14 mouse cellular contexts compared by ENCODE assay signal in genomic region chr11:54336165-54336707, GRCm38 (mm10). TPM values are rescaled to one million over a fixed set of nuclear protein-coding genes. Genes with fewer than 3 reads are reported as not detected.
DNase-seq lines count a peak whose midpoint lies in the region; ATAC-seq and TF ChIP-seq lines count a peak whose summit lies in the region.
"Had no signal": no experiment of that assay in that cellular context is flagged by ENCODE, and none has a peak within 500 bp of the region (broad histone marks: within the 10 kb centered on the region; RNA-seq: fewer than 3 reads in every experiment).

No protein-coding gene starts in this region.

- TF ChIP-seq POLR2A in heart, adult 2 months (IDR thresholded peaks at IDR 0.05; ENCODE audit: insufficient read depth, low read depth, low read length): no peak

- no peaks in the 10 kb centered on the region for H3K4me1 ChIP-seq in embryonic facial prominence, embryonic 14.5 days (ENCODE audit: control insufficient read depth, insufficient read depth, low read length)
- 0 out of 2 replicates have a peak, but pooled peaks cover 3% of the 10 kb centered on the region for H3K4me1 ChIP-seq in embryonic facial prominence, embryonic 10.5 days
- H3K4me1 ChIP-seq in heart, adult 2 months (ENCODE audit: control insufficient read depth, insufficient read depth, low read length): no peaks in the 10 kb centered on the region; the same call in 1 of the 2 replicates
- H3K4me1 ChIP-seq: embryonic facial prominence, embryonic 13.5 days; hindbrain, embryonic 13.5 days; lung, embryonic 15.5 days had no signal

- H3K79me2 ChIP-seq in heart, adult 2 months (replicated peaks; ENCODE audit: control insufficient read depth, insufficient read depth, low read length): no peaks in the 10 kb centered on the region

- no peak overlapping the region for H3K9ac ChIP-seq in embryonic facial prominence, embryonic 14.5 days (ENCODE audit: low read depth, low read length)
- no peak overlapping the region for H3K9ac ChIP-seq in heart, adult 2 months (ENCODE audit: low read depth, low read length)
- H3K9ac ChIP-seq: embryonic facial prominence, embryonic 13.5 days; hindbrain, embryonic 13.5 days; lung, embryonic 15.5 days had no signal

- 0 out of 2 replicates have a peak, but pooled peaks have one; percentile 50 for ATAC-seq in embryonic facial prominence, embryonic 14.5 days (ENCODE audit: low read depth)

- H3K27ac ChIP-seq in embryonic facial prominence, embryonic 14.5 days (replicated peaks; ENCODE audit: low read depth, low read length): no peak overlapping the region
- no peak overlapping the region for H3K27ac ChIP-seq in embryonic facial prominence, embryonic 10.5 days (replicated peaks)
- H3K27ac ChIP-seq in heart, adult 2 months: no peak overlapping the region
- H3K27ac ChIP-seq: embryonic facial prominence, embryonic 13.5 days; hindbrain, embryonic 13.5 days; kidney, postnatal 0 days; lung, embryonic 15.5 days had no signal

- peak; percentile 64 for DNase-seq in embryonic facial prominence, embryonic 14.5 days (ENCODE audit: low spot score)
- no peak for DNase-seq in embryonic facial prominence, embryonic 10.5 days (ENCODE audit: low spot score)
- DNase-seq in 416B (ENCODE audit: low read depth): peak; percentile 35
- peak; percentile 64 to 71 for DNase-seq in cerebellum, postnatal 10 days
- DNase-seq in left cerebral cortex, postnatal 14 days (ENCODE audit: low spot score in 2 of 2): peak; percentile 26 to 63
- DNase-seq in heart, adult 2 months: no peak
- no peak for DNase-seq in spleen, adult 12 weeks (ENCODE audit: low spot score)
- no peak for DNase-seq in lung, postnatal 10 days

- no peaks in the 10 kb centered on the region for H3K27me3 ChIP-seq in embryonic facial prominence, embryonic 14.5 days (replicated peaks; ENCODE audit: control insufficient read depth, insufficient read depth, low read length)
- no peaks in the 10 kb centered on the region for H3K27me3 ChIP-seq in embryonic facial prominence, embryonic 10.5 days (replicated peaks; ENCODE audit: low read depth, poor library complexity, severe bottlenecking)
- no peaks in the 10 kb centered on the region for H3K27me3 ChIP-seq in heart, adult 2 months (ENCODE audit: control insufficient read depth, insufficient read depth, low read length)
- H3K27me3 ChIP-seq: embryonic facial prominence, embryonic 13.5 days; hindbrain, embryonic 13.5 days; lung, embryonic 15.5 days had no signal

- TF ChIP-seq CTCF in heart, adult 2 months (IDR thresholded peaks at IDR 0.05): no peak

- no peak overlapping the region for H3K4me3 ChIP-seq in embryonic facial prominence, embryonic 14.5 days (ENCODE audit: low read depth, low read length)
- no peak overlapping the region for H3K4me3 ChIP-seq in embryonic facial prominence, embryonic 10.5 days
- H3K4me3 ChIP-seq in heart, adult 2 months: no peak overlapping the region
- H3K4me3 ChIP-seq: embryonic facial prominence, embryonic 13.5 days; hindbrain, embryonic 13.5 days; lung, embryonic 15.5 days had no signal

- intact Hi-C loops in left cerebral cortex, postnatal 14 days (cut with DNase I): no loop called here
- intact Hi-C loops in heart, adult 2 months (cut with DNase I): no loop called here

- no peaks in the 10 kb centered on the region for H3K36me3 ChIP-seq in embryonic facial prominence, embryonic 14.5 days (ENCODE audit: control insufficient read depth, insufficient read depth, low read length)
- H3K36me3 ChIP-seq in embryonic facial prominence, embryonic 10.5 days (replicated peaks): no peaks in the 10 kb centered on the region
- H3K36me3 ChIP-seq in heart, adult 2 months (ENCODE audit: control insufficient read depth, insufficient read depth, low read length): no peaks in the 10 kb centered on the region
- H3K36me3 ChIP-seq: embryonic facial prominence, embryonic 13.5 days; lung, embryonic 15.5 days had no signal

- no peak for TF ChIP-seq EP300 in heart, adult 2 months (IDR thresholded peaks at IDR 0.05; ENCODE audit: insufficient read depth, low read depth, low read length)

- no peak overlapping the region for H3K4me2 ChIP-seq in embryonic facial prominence, embryonic 14.5 days (ENCODE audit: low read depth, low read length)
- H3K4me2 ChIP-seq: embryonic facial prominence, embryonic 13.5 days; hindbrain, embryonic 13.5 days; lung, embryonic 15.5 days had no signal

- no peaks in the 10 kb centered on the region for H3K9me3 ChIP-seq in embryonic facial prominence, embryonic 14.5 days (ENCODE audit: control insufficient read depth, low read length)
- no peaks in the 10 kb centered on the region for H3K9me3 ChIP-seq in embryonic facial prominence, embryonic 10.5 days
- H3K9me3 ChIP-seq: embryonic facial prominence, embryonic 13.5 days; hindbrain, embryonic 13.5 days; lung, embryonic 15.5 days had no signal

- 47% methylated on average over 13 of the region's 13 CpGs for WGBS in embryonic facial prominence, embryonic 14.5 days
- 53% methylated on average over 13 of the region's 13 CpGs for WGBS in embryonic facial prominence, embryonic 10.5 days
- WGBS in heart, adult 2 months: 28% methylated on average over 13 of the region's 13 CpGs

RNA-seq across cellular contexts. Expression of gene Acsl6, which starts 32.6 kb away (rescaled TPM):
- 2.3 and 3.2 TPM in 2 replicates for polyA plus RNA-seq in embryonic facial prominence, embryonic 14.5 days (2014; fragmentation: Nextera tagmentation; extraction: Ambion mirVana)
- polyA plus RNA-seq in embryonic facial prominence, embryonic 10.5 days (2016; fragmentation: Nextera tagmentation; extraction: Ambion mirVana): 4.0 and 5.2 TPM in 2 replicates
- 100 to 1,000 TPM; 183 to 184 TPM for total RNA-seq in left cerebral cortex, postnatal 14 days (2021)
- 1 to 10 TPM; 6.0 to 7.2 TPM for total RNA-seq in heart, adult 2 months (2021)
- 5.7 and 7.0 TPM in 2 replicates for polyA plus RNA-seq in heart, adult 2 months (2012; rRNA removed)

RNA-seq across cellular contexts. Expression of gene Meikin, which starts 34.2 kb away (rescaled TPM):
- not detected in 2 replicates for polyA plus RNA-seq in embryonic facial prominence, embryonic 14.5 days (2014; fragmentation: Nextera tagmentation; extraction: Ambion mirVana)
- not detected in 2 replicates for polyA plus RNA-seq in embryonic facial prominence, embryonic 10.5 days (2016; fragmentation: Nextera tagmentation; extraction: Ambion mirVana)
- total RNA-seq in left cerebral cortex, postnatal 14 days (2021): not detected
- total RNA-seq in heart, adult 2 months (2021): not detected
- polyA plus RNA-seq in heart, adult 2 months (2012; rRNA removed): not detected in 2 replicates
- polyA plus RNA-seq: embryonic facial prominence, embryonic 13.5 days; gonadal fat pad, adult 2 months; hindbrain, embryonic 13.5 days; kidney, postnatal 0 days; limb, embryonic 11.5 days; lung, embryonic 15.5 days had no signal

Comparison
In these comparisons a context has a peak if more than half of its experiments do, and no peak if none do; other contexts are left out.
1. DNase-seq: peak in embryonic facial prominence, embryonic 14.5 days (single experiment), 416B (single experiment), cerebellum, postnatal 10 days (2 of 2) and left cerebral cortex, postnatal 14 days (2 of 2); none in embryonic facial prominence, embryonic 10.5 days (single experiment), heart, adult 2 months (0 of 2), spleen, adult 12 weeks (single experiment) and lung, postnatal 10 days (single experiment).